Mouse (Mus musculus) gastrocnemius, adult 18-20 months (tissue): ENCODE measurements around the gene Vmp1. TPM values are rescaled to one million over a fixed set of nuclear protein-coding genes. Genes with fewer than 3 reads are reported as not detected.

Experiments
- DNase-seq: peaks from one replicate; pipeline ENCODE4 v3.0.0; 2021; ENCODE audit warnings: low spot score
- total RNA-seq, 2 experiments: library from RNA; stranded (reverse); gene quantifications; 2 replicates each; pipeline ENCODE4 v1.2.3; 2021

The Vmp1 gene
- total RNA-seq, 2 experiments from 2014 or later = 76.3 to 84.8 TPM

- DNase-seq = no peak
Observed at GRCm38 (mm10) chr11:86637697-86638096, 45.9 kb downstream of the Vmp1 start.

- DNase-seq = no peak
Observed at GRCm38 (mm10) chr11:86634396-86634795, 49.2 kb downstream of the Vmp1 start.

- no peak for DNase-seq
Observed at GRCm38 (mm10) chr11:86629941-86630340, 53.7 kb downstream of the Vmp1 start.

- DNase-seq = no peak
Observed at GRCm38 (mm10) chr11:86629445-86629844, 54.2 kb downstream of the Vmp1 start.

GRCm38 (mm10) chr11:86628448-86628847 lies 55.2 kb downstream of the Vmp1 start:
- no peak for DNase-seq

GRCm38 (mm10) chr11:86627649-86628048 lies 56.0 kb downstream of the Vmp1 start:
- no peak for DNase-seq

- DNase-seq = no peak
Observed at GRCm38 (mm10) chr11:86626714-86627113, 56.9 kb downstream of the Vmp1 start.

GRCm38 (mm10) chr11:86624237-86624941 lies 59.2 kb downstream of the Vmp1 start:
- DNase-seq = no peak

GRCm38 (mm10) chr11:86623402-86624010 lies 60.1 kb downstream of the Vmp1 start:
- DNase-seq = no peak

- no peak for DNase-seq
Observed at GRCm38 (mm10) chr11:86622191-86622912, 61.3 kb downstream of the Vmp1 start.

GRCm38 (mm10) chr11:86621139-86621538 lies 62.5 kb downstream of the Vmp1 start:
- no peak for DNase-seq

GRCm38 (mm10) chr11:86618548-86619335 lies 64.9 kb downstream of the Vmp1 start:
- DNase-seq = no peak

GRCm38 (mm10) chr11:86614607-86615006 lies 69.0 kb downstream of the Vmp1 start:
- no peak for DNase-seq

GRCm38 (mm10) chr11:86614056-86614530 lies 69.5 kb downstream of the Vmp1 start:
- no peak for DNase-seq

- no peak for DNase-seq
Observed at GRCm38 (mm10) chr11:86611991-86612390, 71.6 kb downstream of the Vmp1 start.

GRCm38 (mm10) chr11:86610239-86610638 lies 73.4 kb downstream of the Vmp1 start:
- no peak for DNase-seq

- DNase-seq = no peak
Observed at GRCm38 (mm10) chr11:86607808-86608350, 75.8 kb downstream of the Vmp1 start.

- no peak for DNase-seq
Observed at GRCm38 (mm10) chr11:86606621-86607339, 76.9 kb downstream of the Vmp1 start.

- no peak for DNase-seq
Observed at GRCm38 (mm10) chr11:86604732-86605520, 78.7 kb downstream of the Vmp1 start.

- no peak for DNase-seq
Observed at GRCm38 (mm10) chr11:86604289-86604688, 79.3 kb downstream of the Vmp1 start.
